ENCODE assay signal across 17 mouse cellular contexts in the genomic region with DNA sequence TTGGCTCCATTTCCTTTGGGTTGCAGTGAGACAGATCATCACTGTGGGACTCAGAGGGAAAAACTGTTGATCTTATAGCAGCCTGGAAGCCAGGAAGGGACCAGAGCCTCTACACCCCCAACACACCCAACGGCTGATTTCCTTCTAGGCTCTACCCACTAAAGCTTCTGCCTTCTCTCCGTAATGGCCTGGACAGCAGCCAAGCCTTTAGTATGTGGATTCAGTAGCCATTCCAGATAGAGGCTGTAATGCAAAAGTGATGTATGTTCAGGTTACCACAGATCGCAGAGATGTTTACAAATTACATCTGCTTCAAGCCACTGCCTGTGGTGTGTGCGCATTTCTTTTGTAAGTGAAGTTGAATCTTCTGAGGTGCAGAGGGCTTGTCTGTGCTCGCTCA. TPM values are rescaled to one million over a fixed set of nuclear protein-coding genes. Genes with fewer than 3 reads are reported as not detected.
"Had no signal": no experiment of that assay in that cellular context is flagged by ENCODE, and none has a peak within 500 bp of the region (broad histone marks: within the 10 kb centered on the region; RNA-seq: fewer than 3 reads in every experiment).

No protein-coding gene starts in this region.

- H3K9ac ChIP-seq: limb, embryonic 12.5 days; liver, embryonic 14.5 days had no signal

- H3K27ac ChIP-seq: limb, embryonic 12.5 days; liver, embryonic 14.5 days; midbrain, embryonic 10.5 days had no signal

- H3K36me3 ChIP-seq: limb, embryonic 12.5 days; midbrain, embryonic 10.5 days had no signal

- H3K4me3 ChIP-seq: limb, embryonic 12.5 days; midbrain, embryonic 10.5 days; myocyte had no signal

- ATAC-seq: lung, postnatal 0 days had no signal

- DNase-seq: kidney, adult 18-20 months; layer of hippocampus, adult 9-11 months; layer of hippocampus, postnatal 36 days; lung, adult 18-20 months; midbrain, embryonic 14.5 days; retina, postnatal 1 day; right cerebral cortex, postnatal 4 days; spleen, adult 18-20 months; thymus, adult 2 months; thymus, postnatal 25 days had no signal

- H3K9me3 ChIP-seq: limb, embryonic 12.5 days; midbrain, embryonic 10.5 days had no signal

- H3K4me2 ChIP-seq: limb, embryonic 12.5 days had no signal

RNA-seq across cellular contexts. Expression of a gene that starts 3.1 kb away (rescaled TPM):
- polyA plus RNA-seq: myocyte had no signal

RNA-seq across cellular contexts. Expression of a gene that starts 21.8 kb away (rescaled TPM):
- polyA plus RNA-seq: kidney, embryonic 14.5 days; limb, embryonic 12.5 days; midbrain, embryonic 10.5 days; midbrain, embryonic 14.5 days; myocyte; neural tube, embryonic 11.5 days had no signal

RNA-seq across cellular contexts. Expression of a gene that starts 27.1 kb away (rescaled TPM):
- polyA plus RNA-seq: limb, embryonic 12.5 days; midbrain, embryonic 10.5 days; myocyte; neural tube, embryonic 11.5 days had no signal

RNA-seq across cellular contexts. Expression of a gene that starts 45.1 kb away (rescaled TPM):
- polyA plus RNA-seq: myocyte had no signal
